Mouse (Mus musculus) CD4-positive, CD25-positive, alpha-beta regulatory T cell, adult 4 months (primary cell): Measurements from ENCODE around the gene Myh6. TPM values are rescaled to one million over a fixed set of nuclear protein-coding genes. Genes with fewer than 3 reads are reported as not detected.

Experiments used
- polyA plus RNA-seq, 2 experiments: library from polyadenylated mRNA; unstranded; fragments of 100-300 nt; shearing (Covaris generic); gene quantifications; one replicate each; pipeline ENCODE4 v1.2.1; 2017

Gene Myh6
- polyA plus RNA-seq, 2 experiments from 2014 or later: not detected

Other genes with a start within 250 kb of the Myh6 start
- under 1 TPM in 1 of 2 experiments, not detected in 1; 0.14 TPM for gene Slc7a8, start 185.0 kb downstream of the Myh6 start, polyA plus RNA-seq
- gene Rnf212b, start 152.8 kb downstream of the Myh6 start, polyA plus RNA-seq: not detected
- gene Homez, start 96.0 kb downstream of the Myh6 start, polyA plus RNA-seq: 1 to 10 TPM; 3.4 to 7.6 TPM
- gene Ppp1r3e, start 89.4 kb downstream of the Myh6 start, polyA plus RNA-seq: 1 to 10 TPM in 1 of 2 experiments, not detected in 1; 1.1 TPM
- gene Bcl2l2, start 83.5 kb downstream of the Myh6 start, polyA plus RNA-seq: 1 to 10 TPM; 1.3 to 2.7 TPM
- not detected for gene Gm20521, start 83.5 kb downstream of the Myh6 start, polyA plus RNA-seq
- 10 to 100 TPM; 19.6 to 33.9 TPM for gene Pabpn1, start 74.4 kb downstream of the Myh6 start, polyA plus RNA-seq
- 1 to 10 TPM in 1 of 2 experiments, under 1 TPM in 1; 0.71 to 1.1 TPM for gene Slc22a17, start 53.8 kb downstream of the Myh6 start, polyA plus RNA-seq
- gene Efs, start 40.8 kb downstream of the Myh6 start, polyA plus RNA-seq: not detected
- gene Il25, start 34.2 kb downstream of the Myh6 start, polyA plus RNA-seq: not detected
- gene Cmtm5, start 30.7 kb downstream of the Myh6 start, polyA plus RNA-seq: not detected
- not detected for gene Gm17428, start 10.0 kb upstream of the Myh6 start, polyA plus RNA-seq
- not detected for gene Myh7, start 27.7 kb upstream of the Myh6 start, polyA plus RNA-seq
- 100 to 1,000 TPM; 181 to 192 TPM for gene Ngdn, start 48.5 kb upstream of the Myh6 start, polyA plus RNA-seq
- 1 to 10 TPM; 4.2 to 4.6 TPM for gene Zfhx2, start 125.4 kb upstream of the Myh6 start, polyA plus RNA-seq
- gene Thtpa, start 127.9 kb upstream of the Myh6 start, polyA plus RNA-seq: 10 to 100 TPM; 11.6 to 17.9 TPM
- gene Ap1g2, start 139.7 kb upstream of the Myh6 start, polyA plus RNA-seq: 100 to 1,000 TPM; 110 to 194 TPM
- not detected for gene Jph4, start 150.0 kb upstream of the Myh6 start, polyA plus RNA-seq